Mouse (Mus musculus) megakaryocyte progenitor cell, adult 5-6 weeks (primary cell): ENCODE results near the gene Spdef. TPM values are rescaled to one million over a fixed set of nuclear protein-coding genes. Genes with fewer than 3 reads are reported as not detected.

ENCODE experiments used
- ATAC-seq: replicated peaks from 2 replicates; pipeline ENCODE4 v1.8.0; 2016; ENCODE audit warnings: mild to moderate bottlenecking, moderate TSS enrichment, inconsistent platforms; ENCODE audit not compliant: poor library complexity
- total RNA-seq, 2 experiments: library from RNA; stranded (forward) in 1 of 2; stranded (reverse) in 1 of 2; fragments of 157-497, 149-512 nt in 1 of 2; fragments of 200-1000 nt in 1 of 2; gene quantifications; 2 replicates each; pipeline versions ENCODE4 v1.2.3 to v1.2.4; 2015 to 2017

The Spdef gene
- total RNA-seq, 2 experiments from 2014 or later = not detected

DNA sequence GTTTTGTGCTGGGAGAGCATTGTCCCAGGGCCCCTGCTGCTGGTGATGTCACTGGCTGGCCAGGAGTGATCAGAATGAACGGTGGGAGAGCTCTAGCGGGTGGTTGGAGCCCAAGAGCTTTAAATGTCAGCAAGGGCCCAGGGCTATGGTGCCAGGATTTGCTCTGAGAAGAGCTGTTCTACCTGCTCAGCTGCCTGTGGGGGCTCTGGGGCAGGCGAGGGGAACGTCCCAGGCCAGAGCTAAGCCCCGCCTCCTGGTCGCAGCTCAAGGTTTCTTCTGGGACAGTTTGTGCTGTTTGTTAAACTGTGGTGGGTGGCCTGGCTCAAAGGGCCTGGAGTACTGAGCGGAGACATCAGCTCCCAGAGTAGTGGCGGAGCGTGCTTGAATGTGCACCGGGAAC is 3.3 kb downstream of the Spdef start:
- ATAC-seq = no peak

DNA sequence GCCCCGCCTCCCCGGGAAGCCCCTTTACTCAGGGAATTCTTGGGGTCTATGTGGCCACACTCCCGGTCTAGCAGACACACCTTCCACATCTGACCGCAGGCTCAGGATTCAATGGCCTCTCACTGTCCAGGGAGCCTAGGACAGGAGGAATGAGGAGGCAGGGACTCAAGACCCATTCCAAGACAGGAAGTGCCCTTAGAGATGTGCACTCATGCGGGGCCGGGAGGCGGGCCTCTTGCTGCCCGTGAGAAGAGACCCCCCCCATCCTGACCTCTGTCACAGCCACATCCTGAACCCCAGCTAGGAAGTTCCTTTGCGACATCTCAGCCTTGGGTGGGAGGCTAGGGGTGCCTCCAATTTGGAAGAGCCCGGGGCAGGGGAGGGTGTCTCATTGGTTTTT is 3.7 kb downstream of the Spdef start:
- no peak for ATAC-seq

DNA sequence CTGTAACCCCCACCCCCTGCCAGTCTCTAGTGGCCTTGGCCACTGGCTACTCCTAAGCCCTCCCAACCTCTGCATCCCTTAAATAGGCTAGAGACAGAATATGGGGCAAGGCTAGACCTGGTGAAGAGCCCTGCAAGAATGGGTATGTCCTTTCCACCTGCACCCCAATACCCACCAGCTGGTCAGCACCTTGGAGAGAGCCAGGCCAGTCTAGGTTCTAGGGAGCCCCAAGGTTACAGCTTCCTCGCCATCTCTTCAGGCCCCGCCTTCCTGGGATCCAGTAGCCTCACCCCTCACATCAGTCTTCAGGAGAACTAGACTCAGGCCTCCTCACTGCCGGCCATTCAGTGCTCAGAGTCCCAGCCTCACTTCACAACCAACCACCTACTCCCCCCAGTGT is 4.4 kb downstream of the Spdef start:
- ATAC-seq = peak; percentile 48; the same call in 1 of the 2 replicates

DNA sequence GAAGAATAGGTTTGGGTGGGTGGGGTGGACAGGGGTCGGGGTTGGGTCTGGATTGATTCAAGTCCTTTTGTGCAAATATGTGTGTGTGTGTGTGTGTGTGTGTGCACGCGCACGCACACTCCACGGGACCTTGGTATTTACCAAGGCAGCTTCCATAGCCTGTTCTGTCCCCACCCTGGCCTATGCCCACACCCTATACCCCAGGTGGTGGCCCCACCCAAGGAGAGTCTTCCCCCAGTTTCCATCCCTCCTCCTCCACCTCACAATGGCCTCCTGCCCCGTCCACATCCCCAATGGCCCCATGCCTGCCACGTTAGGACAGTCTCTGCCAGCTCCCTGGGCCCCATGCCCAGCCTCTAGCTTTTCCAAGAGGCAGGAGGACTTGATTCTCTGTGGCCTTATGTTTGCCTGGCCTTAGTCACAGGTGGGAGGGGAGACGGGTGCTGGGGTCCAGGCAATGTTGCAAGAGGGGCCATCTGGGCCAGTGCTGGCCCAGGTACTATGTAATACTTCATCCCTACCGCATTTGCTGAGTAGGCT is 7.6 kb downstream of the Spdef start:
- no peak for ATAC-seq

DNA sequence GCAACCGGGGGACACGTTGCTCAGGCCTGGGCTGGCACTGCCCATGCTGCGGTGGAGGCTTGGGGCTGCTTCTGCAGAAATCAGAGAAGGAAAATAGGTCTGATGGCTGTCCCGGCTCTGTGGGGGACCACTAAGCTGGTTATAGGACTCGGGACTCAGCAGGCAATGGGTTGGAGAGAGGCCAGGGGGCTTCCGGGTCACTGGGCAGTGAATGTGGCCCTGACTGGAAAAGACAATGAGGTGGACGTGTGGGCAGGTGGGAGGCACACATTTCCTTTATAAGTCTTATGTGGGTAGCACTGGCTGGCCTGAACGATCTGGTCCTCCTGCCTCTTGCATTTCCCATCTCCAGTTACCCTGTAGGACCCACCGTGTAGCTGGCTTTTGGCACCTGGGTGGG is 8.4 kb downstream of the Spdef start:
- no peak for ATAC-seq

DNA sequence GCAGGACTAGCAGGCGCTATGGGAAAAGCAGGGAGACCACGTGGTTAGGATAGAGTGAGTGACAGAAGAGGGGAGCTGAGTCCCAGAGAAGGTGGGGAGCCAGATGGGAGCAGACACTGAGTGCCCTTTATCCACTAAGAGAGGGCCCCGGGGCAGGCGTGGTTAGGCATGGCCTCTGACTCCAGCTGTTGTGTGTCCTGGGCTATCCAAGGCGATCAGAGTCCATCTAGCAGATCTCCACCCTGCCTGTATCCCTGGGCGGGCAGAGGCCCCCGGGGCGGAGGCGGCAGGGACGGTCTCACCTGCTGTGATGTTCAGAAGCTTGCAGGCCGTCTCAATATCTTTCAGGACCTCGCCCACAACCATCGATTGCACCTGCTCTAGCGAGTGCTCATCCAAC is 9.1 kb downstream of the Spdef start:
- ATAC-seq = no peak

DNA sequence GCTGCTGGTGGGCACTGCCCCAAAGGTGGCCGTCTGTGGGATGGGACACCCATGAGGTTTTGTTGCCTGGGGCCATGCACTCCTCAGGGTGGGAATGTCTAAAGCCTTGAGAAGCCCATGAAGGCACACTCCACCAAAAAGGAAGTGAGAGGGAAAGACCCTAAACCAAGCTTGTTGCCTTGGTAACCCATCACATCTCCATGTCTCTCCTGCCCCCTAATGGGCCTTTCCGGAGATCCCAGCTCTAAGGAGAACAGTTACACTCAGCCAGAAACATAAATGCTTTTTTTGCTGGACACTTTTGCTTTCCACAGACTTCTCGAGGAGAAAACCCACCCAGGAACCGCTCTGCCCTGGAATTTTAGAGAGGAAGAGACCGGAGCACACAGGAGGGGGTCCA is 10.5 kb downstream of the Spdef start:
- ATAC-seq = no peak

DNA sequence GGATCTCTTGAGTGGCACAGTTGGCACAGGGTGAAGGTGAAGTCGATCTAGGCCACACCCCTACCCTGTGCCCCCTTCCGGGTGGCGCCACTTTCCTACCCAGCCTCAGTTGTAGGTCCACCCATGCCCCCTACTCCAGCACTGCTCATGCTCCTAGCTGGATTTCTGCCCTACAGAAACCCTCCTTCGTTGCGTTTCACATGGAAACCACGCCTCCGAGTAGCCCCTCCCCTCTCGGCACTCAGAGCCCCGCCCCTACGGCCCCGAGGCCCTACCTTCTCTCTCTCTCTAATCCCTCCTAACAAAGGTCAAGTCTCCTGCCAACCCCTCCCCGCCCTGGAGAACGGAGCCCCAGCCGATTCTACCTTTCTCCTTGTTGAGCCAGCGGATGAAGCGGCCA is 12.0 kb downstream of the Spdef start:
- peak; percentile 54 for ATAC-seq

DNA sequence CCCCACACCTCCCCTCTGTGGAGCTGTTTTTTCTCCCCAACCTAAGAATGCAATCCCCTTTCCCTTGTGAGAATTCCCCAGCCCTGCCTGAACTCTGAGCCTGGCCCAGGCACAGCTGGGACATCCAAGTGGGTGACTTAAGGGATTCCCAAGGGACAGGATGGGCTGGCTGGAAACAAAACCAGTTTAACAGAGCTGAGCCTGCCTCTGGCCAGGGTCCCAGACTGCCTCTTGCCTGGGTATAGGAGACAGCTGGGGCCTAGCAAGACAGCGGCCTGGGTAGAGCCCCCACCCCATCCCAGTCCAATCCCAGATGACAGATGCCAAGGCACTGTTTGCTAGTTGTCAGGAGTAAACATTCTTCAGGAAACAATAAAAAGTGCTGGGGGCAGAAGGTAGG is 15.9 kb downstream of the Spdef start:
- no peak for ATAC-seq

DNA sequence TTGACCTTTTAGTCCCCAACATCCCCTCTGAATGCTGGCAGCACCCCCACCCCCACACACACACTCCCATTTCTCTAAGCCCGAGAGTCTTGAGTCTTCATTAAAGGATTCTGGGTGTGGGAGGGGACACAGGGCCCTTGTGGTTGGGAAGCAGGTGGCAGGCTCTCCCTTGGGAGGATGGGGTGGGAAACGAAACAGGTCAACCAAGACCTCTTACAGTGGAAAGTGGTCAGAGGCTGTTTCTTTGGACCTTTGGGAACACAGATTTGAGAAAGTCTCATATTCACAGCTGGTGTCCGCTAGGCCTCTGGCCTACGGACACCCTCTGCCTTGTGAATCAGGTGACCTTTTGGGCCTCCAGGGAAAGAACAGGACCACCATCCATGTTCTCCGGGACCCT is 19.1 kb downstream of the Spdef start:
- no peak for ATAC-seq

DNA sequence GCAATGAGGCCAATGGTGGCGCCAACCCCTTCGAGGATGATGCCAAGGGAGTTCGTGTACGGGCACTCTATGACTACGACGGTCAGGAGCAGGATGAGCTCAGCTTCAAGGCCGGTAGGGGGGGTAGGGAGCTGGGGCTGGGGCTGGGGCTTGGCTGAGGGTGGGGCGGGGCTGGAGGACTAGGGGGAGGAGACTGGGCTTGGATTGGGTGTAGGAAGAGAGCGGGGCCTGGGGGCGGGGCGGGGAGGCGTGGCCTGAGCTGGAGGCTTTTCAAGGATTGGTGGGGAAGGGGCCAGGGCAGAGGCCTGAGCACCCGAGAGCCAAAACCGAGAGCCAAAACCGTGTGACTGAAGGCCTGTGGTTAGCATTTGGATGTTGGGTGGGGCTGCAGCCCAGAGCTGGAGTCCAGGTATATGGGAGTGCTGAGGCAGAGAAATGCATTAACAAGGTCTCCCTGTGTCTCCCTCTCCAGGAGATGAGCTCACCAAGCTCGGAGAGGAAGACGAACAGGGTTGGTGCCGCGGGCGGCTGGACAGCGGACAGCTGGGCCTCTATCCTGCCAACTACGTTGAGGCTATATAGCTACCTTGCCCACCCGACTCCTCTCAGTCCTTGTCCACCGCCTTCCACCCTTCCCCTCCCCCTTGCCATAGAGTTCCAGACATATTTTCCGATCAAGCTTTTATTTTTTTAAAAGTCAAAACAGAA is 20.6 kb downstream of the Spdef start:
- peak; percentile 85 for ATAC-seq

DNA sequence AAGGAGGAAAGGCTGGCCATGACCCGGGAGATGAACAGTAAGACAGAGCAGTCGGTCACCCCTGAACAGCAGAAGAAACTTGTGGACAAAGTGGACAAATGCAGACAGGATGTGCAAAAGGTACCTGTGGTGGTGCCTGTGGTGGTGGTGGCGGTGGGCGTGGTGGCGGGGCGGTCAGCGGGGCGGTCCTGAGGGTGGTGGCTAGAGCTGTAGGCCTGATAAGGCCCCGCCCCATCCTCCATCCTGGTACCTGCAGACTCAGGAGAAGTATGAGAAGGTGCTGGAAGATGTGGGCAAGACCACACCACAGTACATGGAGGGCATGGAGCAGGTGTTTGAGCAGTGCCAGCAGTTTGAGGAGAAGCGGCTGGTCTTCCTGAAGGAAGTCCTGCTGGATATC is 23.1 kb downstream of the Spdef start:
- no peak for ATAC-seq

DNA sequence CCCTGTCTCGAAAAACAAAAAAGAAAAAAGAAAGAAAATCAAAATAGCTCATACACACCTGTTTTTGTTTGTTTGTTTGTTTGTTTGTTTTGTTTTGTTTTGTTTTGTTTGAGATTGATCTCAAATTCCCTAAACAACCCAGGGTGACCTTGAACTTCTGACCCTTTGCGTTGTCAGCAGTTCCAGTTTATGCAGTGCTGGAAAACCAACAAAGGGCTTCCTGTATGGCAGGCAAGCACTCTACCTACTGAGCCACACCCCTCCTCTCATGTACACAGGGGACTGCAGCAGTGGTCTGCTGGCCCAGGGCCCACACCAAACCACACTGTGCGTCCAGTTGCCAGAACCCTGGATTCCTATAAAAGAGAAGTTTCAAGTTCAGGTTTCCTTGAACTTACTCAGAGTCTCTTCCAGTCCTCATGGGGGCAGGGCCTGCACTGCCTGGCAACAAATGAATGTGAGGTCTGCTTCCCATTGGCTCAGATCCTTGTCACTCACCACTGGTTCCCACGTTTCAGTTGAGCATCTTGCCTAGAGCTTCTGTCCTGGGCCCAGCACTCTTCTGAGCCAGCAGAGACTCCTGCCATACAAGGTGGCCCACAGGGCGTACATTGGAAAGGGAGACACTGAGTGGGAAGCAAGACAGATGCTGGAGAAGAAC is 24.7 kb downstream of the Spdef start:
- 0 out of 2 replicates have a peak, but pooled peaks have one; percentile 26 for ATAC-seq

DNA sequence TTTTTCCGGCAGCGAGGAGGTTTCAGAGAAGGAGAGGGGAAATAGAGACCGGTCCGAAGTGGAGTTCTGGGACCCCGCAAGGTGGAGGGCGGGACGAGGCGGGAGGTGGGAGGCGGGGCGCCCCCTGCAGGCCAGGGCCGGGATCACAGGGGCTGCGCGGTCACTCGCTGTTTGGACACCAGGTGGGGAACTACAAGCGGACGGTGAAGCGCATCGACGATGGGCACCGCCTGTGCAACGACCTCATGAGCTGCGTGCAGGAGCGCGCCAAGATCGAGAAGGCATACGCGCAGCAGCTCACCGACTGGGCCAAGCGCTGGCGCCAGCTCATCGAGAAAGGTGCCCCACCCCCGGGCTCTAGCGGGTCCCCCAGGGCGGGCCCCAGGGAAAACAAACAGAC is 26.2 kb downstream of the Spdef start:
- peak; percentile 89 for ATAC-seq

DNA sequence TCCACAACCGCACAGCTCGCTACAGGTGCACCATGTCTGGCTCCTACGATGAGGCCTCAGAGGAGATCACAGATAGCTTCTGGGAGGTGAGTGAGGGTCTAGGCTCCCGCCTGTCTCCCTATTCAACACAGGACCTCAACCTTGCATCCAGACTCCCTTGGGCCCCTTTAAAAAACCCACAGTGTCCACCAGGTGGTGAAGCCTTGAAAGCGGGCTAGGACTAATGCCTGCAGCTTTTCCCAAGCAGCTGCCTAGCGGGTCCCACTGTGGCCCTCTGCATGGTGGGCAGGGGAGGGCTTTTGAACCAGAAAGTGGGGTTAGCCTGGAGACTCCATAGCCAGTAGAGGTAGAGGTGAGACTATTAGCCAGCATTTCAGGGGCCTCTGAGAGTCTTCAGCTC is 26.9 kb downstream of the Spdef start:
- ATAC-seq = no peak

DNA sequence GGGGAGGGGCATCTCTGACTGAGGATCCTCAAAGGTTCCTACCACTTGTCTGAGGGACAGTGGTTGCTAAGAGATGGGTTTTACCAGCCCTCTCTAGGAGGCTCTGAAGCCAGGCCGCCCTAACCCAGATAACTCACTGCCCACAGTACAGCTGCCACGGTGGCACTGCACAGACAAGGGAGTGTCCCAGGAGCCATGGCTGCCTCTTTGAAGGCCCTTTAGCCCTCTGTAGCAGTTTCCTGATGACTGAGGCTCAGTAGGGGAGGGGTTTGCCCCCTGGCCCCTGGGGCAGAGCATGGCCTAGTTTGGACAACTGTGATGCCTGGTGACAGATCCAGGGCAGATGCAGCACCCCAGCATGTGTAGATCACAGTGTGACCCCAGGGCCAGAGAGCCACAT is 27.9 kb downstream of the Spdef start:
- no peak for ATAC-seq

DNA sequence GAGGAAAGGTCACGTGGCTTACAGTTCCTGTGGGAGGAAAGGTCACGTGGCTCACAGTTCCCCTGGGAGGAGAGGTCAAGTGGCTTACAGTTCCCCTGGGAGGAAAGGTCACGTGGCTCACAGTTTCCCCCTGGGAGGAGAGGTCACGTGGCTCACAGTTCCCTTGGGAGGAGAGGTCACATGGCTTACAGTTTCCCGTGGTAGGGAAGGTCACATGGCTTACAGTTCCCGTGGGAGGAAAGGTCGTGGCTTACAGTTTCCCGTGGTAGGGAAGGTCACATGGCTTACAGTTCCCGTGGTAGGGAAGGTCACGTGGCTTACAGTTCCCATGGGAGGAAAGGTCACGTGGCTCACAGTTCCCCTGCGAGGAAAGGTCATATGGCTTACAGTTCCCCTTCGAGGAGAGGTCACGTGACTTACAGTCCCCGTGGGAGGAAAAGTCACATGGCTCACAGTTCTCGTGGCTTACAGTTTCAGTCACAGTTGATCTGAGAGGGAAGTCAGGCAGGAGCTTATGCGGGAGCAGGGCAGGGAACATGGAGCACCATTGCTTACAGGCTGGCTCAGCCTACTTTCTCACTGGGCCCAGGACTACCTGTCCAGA is 29.0 kb downstream of the Spdef start:
- no peak for ATAC-seq

DNA sequence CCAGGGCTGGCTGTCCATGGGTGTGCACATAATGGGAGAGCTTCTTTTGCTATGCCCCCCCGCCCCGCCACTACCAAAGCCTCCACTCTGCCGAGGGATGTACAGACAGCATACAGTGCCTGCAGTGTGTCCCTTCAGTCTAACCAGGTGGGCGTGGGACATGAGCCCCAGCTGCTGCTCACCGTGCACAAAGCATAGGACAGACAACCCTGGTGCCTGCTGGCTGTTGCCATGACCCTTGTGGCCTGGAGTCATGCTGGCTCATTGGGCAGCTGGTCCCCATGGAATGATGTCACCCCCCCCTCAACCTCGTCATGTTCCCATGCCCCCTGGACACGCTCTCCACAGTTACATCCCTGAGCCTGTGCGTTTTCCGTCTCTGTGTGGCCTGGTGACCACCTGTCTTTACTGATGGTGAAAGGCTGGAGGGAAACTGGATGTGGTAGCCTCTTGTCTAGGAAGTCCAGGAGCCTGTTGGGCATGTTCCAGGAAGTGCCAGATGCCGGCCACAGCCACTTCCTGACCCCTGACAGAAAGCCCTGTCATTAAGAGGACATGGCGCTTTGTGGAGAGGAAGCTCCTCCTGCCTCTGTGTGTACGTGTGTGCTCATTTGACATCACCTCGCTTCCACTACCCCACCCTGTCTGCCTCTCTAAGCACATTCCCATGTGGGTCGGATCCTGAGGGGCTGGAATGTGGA is 37.6 kb downstream of the Spdef start:
- ATAC-seq = peak; percentile 31; the same call in 1 of the 2 replicates

DNA sequence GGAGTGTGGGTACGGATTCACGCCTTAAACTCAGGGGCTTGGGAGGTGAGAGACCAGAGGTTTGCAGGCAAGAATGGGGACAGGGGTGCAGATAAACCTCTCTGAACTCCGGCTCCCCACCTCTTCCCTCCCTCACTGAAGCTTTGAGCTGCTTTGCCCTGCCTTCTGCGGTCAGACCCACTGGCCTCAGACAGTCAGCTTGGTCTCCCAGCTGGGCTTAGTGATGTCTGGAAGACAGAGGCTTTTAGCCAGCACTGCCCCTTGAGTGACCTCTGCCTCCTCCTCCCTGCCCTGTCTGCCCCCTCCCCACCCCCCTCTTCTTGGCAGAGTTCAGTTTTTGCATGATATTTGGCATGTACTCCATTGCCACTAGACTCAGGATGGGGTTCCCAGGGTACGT is 42.4 kb downstream of the Spdef start:
- ATAC-seq = no peak

DNA sequence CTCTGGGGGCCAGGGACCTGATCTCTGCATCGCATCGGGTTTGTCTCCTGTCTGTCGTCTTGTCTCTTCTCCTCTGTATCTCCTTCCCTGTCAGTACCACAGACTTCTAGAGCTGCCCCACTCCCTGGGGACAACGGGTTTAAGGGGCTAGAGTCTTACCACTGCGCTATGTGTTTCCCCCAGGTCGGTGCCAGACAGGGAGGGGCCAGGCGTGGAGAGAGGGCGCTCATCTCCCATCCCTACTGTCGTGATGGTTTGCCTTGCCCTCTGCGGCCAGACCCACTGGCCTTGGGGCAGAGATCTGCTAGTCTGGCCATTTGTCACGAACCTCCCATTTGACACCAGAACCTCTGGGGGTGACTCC is 43.2 kb downstream of the Spdef start:
- ATAC-seq = no peak

DNA sequence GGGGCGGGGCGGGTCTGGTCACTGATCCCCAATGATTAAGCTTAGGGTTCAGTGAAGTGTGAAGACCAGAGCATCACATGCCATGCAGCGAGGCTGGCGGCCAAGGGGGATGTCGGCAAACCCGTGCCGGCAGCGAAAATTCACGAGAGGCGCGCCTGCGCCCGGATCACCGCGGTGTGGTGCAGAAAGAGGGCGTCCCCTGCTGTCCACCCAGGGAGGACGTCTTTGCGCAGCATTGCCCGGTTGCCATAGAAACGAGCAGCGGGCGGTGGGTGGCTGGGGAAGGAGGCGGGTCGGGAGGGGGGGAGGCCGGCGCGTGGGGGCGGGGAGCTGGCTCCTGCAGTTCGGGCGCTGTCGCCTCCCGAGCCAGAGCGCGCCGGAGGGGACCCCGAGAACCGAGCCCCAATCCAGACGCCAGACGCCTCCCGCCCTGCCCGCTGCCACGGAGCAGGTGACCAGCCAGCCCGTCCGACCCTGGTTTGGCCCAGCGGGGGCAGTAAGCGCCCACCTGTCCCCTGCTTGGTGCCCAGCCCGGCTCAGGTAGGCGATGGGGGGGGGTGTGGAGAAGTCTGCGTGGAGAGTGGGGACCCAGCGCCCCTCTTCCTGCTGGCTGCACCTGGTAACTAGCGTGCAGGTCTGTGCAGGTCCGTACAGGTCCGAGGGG is 43.7 kb downstream of the Spdef start:
- peak; percentile 47; the same call in 1 of the 2 replicates for ATAC-seq
